Mouse (Mus musculus): Measurements from ENCODE around the gene Dlx4. TPM values are rescaled to one million over a fixed set of nuclear protein-coding genes. Genes with fewer than 3 reads are reported as not detected.

The Dlx4 gene
- 1.4 and 2.1 TPM in 2 replicates for polyA plus RNA-seq (2012; rRNA removed)

- Histone ChIP-seq H3K27me3 (ENCODE audit: control insufficient read depth, insufficient read depth, low read length) (peaks cover 12% of the 10 kb centered on the region), H3K4me3 (ENCODE audit: control insufficient read depth, low read depth, low read length) (peak within 1 kb of the TSS; percentile 57), H3K27ac (ENCODE audit: control insufficient read depth, insufficient read depth, low read depth, low read length) (no peak within 1 kb of the TSS), H3K36me3 (ENCODE audit: control insufficient read depth, insufficient read depth, low read length) (no peaks in the 10 kb centered on the region), H3K4me1 (ENCODE audit: control insufficient read depth, insufficient read depth, low read length) (peaks cover 12% of the 10 kb centered on the region)
- TF ChIP-seq CTCF (IDR thresholded peaks at IDR 0.05; ENCODE audit: control insufficient read depth, insufficient read depth, insufficient replicate concordance, low read depth, low read length) (no peak), POLR2A (IDR thresholded peaks at IDR 0.05; ENCODE audit: control insufficient read depth, low read depth, low read length) (no peak)
These were observed at the start of gene Dlx4 for GRCm38 (mm10) chr11:95145851-95146403. Gene Dlx4 (minus strand): TSS chr11:95146263.

DNA sequence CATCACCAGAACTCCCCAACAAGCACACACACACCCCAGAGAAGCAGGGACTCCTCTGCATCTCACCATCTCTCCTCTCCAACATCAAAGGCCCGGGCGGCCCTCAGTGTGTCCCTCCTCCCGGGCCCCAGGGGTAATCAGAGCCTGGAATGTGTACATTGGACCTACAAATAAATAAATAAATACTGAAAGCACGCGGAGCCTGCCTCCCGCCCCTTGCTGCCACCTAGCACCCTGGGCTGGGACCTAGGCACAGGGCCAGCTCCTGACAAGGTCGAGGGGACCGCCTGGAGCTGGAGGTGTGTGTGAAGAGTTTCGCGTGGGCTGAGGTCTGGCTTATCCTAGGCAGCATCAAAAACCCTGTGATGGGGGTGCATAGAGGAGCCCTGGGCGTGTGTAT lies 43.8 kb upstream of the Dlx4 start:
- TF ChIP-seq POLR2A (IDR thresholded peaks at IDR 0.05; ENCODE audit: control insufficient read depth, low read depth, low read length) (no peak), CTCF (IDR thresholded peaks at IDR 0.05; ENCODE audit: control insufficient read depth, insufficient read depth, insufficient replicate concordance, low read depth, low read length) (no peak)
- Histone ChIP-seq H3K27ac (ENCODE audit: control insufficient read depth, insufficient read depth, low read depth, low read length) (no peak overlapping the region), H3K4me3 (ENCODE audit: control insufficient read depth, low read depth, low read length) (no peak overlapping the region), H3K27me3 (ENCODE audit: control insufficient read depth, insufficient read depth, low read length) (no peaks in the 10 kb centered on the region), H3K4me1 (ENCODE audit: control insufficient read depth, insufficient read depth, low read length) (no peaks in the 10 kb centered on the region), H3K36me3 (ENCODE audit: control insufficient read depth, insufficient read depth, low read length) (no peaks in the 10 kb centered on the region)

- Histone ChIP-seq H3K27ac (ENCODE audit: control insufficient read depth, insufficient read depth, low read depth, low read length) (no peak overlapping the region), H3K4me3 (ENCODE audit: control insufficient read depth, low read depth, low read length) (no peak overlapping the region), H3K27me3 (ENCODE audit: control insufficient read depth, insufficient read depth, low read length) (no peaks in the 10 kb centered on the region), H3K4me1 (ENCODE audit: control insufficient read depth, insufficient read depth, low read length) (no peaks in the 10 kb centered on the region), H3K36me3 (ENCODE audit: control insufficient read depth, insufficient read depth, low read length) (no peaks in the 10 kb centered on the region)
- TF ChIP-seq POLR2A (IDR thresholded peaks at IDR 0.05; ENCODE audit: control insufficient read depth, low read depth, low read length) (no peak), CTCF (IDR thresholded peaks at IDR 0.05; ENCODE audit: control insufficient read depth, insufficient read depth, insufficient replicate concordance, low read depth, low read length) (no peak)
These were observed 40.8 kb upstream of the Dlx4 start for GRCm38 (mm10) chr11:95186826-95187225.

DNA sequence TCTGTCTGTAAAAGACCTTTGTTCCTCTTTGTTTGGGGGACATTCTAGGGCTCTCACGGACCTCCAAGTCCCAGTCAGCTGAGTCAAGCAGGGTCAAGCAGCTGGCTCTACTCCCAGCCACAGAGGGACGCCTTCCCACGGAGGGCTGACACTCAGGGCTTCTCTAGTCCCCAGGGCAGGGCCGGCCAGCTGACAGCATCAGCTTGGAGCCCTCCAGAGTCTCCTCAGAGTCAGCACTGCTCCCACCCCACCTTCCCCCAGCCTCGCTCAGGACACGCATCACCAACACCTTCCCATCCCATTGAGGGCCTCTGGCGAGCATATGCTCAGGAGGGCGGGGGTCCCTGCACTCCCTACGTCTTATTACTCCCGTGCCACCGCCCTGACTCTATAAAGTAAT lies 39.6 kb upstream of the Dlx4 start:
- H3K4me3 ChIP-seq (ENCODE audit: control insufficient read depth, low read depth, low read length), result no peak overlapping the region
- no peak overlapping the region for H3K27ac ChIP-seq (ENCODE audit: control insufficient read depth, insufficient read depth, low read depth, low read length)
- H3K4me1 ChIP-seq (ENCODE audit: control insufficient read depth, insufficient read depth, low read length), result no peaks in the 10 kb centered on the region
- H3K27me3 ChIP-seq (ENCODE audit: control insufficient read depth, insufficient read depth, low read length), result no peaks in the 10 kb centered on the region
- TF ChIP-seq CTCF (IDR thresholded peaks at IDR 0.05; ENCODE audit: control insufficient read depth, insufficient read depth, insufficient replicate concordance, low read depth, low read length), result no peak
- H3K36me3 ChIP-seq (ENCODE audit: control insufficient read depth, insufficient read depth, low read length), result no peaks in the 10 kb centered on the region

DNA sequence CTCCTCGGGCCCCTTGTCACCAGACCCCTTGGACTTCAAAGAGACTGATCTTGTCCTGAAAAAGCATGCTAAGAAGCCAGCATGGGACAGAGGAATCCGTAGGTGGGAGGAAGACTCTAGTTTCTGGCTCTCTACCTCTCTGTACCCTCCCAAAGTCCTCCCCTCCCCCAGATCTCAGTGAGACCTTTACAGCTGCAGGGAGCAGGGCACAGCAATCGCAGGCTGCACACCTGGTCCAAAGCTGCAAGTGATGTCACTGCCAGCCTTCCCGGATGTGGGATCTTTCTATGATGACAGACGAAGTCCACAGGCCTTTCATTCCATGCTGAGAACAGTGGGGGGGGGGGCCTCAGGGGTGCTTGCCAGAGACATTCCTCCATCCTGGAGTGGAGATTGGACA lies 38.5 kb upstream of the Dlx4 start:
- no peak overlapping the region for H3K4me3 ChIP-seq (ENCODE audit: control insufficient read depth, low read depth, low read length)
- H3K36me3 ChIP-seq (ENCODE audit: control insufficient read depth, insufficient read depth, low read length), result no peaks in the 10 kb centered on the region
- no peak overlapping the region for H3K27ac ChIP-seq (ENCODE audit: control insufficient read depth, insufficient read depth, low read depth, low read length)
- TF ChIP-seq CTCF (IDR thresholded peaks at IDR 0.05; ENCODE audit: control insufficient read depth, insufficient read depth, insufficient replicate concordance, low read depth, low read length) (no peak), POLR2A (IDR thresholded peaks at IDR 0.05; ENCODE audit: control insufficient read depth, low read depth, low read length) (no peak)
- no peaks in the 10 kb centered on the region for H3K27me3 ChIP-seq (ENCODE audit: control insufficient read depth, insufficient read depth, low read length)
- H3K4me1 ChIP-seq (ENCODE audit: control insufficient read depth, insufficient read depth, low read length), result no peaks in the 10 kb centered on the region

DNA sequence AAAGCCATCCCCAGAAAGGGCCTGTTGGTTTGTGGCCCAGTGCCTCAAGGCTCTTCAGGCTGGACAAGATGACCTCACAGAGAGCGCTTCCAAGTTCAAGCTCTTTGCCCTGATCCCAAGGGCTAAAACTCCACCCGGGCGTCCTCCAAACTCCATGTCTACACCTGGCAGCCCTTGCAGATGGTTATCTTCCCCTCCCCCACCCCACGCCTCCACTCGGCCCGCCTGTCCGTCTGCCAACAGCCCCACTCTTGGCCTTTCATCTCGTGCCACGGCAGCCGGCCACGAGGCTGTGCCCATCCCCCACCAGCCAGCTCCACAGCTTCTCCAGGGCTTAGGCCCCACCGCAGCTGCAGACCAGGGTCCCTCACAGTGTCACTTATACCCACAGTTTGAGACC lies 33.2 kb upstream of the Dlx4 start:
- Histone ChIP-seq H3K27me3 (ENCODE audit: control insufficient read depth, insufficient read depth, low read length) (no peaks in the 10 kb centered on the region), H3K4me1 (ENCODE audit: control insufficient read depth, insufficient read depth, low read length) (no peaks in the 10 kb centered on the region), H3K27ac (ENCODE audit: control insufficient read depth, insufficient read depth, low read depth, low read length) (no peak overlapping the region), H3K36me3 (ENCODE audit: control insufficient read depth, insufficient read depth, low read length) (no peaks in the 10 kb centered on the region), H3K4me3 (ENCODE audit: control insufficient read depth, low read depth, low read length) (no peak overlapping the region)
- TF ChIP-seq CTCF (IDR thresholded peaks at IDR 0.05; ENCODE audit: control insufficient read depth, insufficient read depth, insufficient replicate concordance, low read depth, low read length), result no peak
- TF ChIP-seq POLR2A (IDR thresholded peaks at IDR 0.05; ENCODE audit: control insufficient read depth, low read depth, low read length), result no peak

DNA sequence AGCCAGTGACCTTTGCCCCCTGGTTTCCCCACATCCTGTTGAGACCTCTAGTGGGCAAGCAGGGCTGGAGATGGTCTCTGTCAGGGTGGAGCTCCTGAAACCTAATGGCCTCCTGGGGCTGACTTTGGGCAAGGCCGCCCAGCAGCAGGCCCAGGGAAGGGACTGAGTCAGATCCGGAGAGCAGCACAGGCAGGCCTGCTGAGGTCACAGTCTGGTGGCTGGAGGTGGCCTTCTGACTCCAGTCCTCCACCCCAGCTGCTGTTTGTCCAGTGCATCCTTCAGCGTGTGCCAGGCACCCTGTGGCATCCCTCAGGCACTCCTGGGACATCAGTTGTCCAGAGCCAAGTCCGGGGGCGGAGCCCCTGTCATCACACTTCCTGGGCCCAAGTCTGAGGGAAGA lies 19.8 kb upstream of the Dlx4 start:
- H3K4me1 ChIP-seq (ENCODE audit: control insufficient read depth, insufficient read depth, low read length), result peaks cover 2% of the 10 kb centered on the region; the same call in 1 of the 2 replicates
- H3K4me3 ChIP-seq (ENCODE audit: control insufficient read depth, low read depth, low read length), result no peak overlapping the region
- H3K36me3 ChIP-seq (ENCODE audit: control insufficient read depth, insufficient read depth, low read length), result no peaks in the 10 kb centered on the region
- H3K27ac ChIP-seq (ENCODE audit: control insufficient read depth, insufficient read depth, low read depth, low read length), result no peak overlapping the region
- TF ChIP-seq CTCF (IDR thresholded peaks at IDR 0.05; ENCODE audit: control insufficient read depth, insufficient read depth, insufficient replicate concordance, low read depth, low read length), result no peak
- no peaks in the 10 kb centered on the region for H3K27me3 ChIP-seq (ENCODE audit: control insufficient read depth, insufficient read depth, low read length)

DNA sequence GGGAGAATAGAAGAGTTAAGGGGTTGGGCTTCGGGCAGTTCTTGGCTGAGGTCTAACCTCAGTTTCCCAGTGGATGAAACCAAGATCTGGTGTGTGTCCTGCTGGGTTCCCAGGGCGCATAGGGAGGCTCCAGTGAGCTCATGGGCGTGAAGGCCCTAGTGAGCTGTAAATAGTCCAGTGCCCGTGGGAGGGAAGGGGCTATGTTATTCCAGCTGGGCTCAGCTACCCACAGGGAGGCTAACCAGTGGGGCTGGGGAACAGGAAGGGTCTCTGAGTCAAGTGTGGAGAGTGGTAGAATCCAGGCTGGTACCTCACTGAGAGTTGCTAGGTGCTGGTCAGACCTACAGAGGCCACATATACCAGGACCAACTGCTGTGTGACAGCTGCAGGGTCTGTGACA lies 15.6 kb upstream of the Dlx4 start:
- no peaks in the 10 kb centered on the region for H3K36me3 ChIP-seq (ENCODE audit: control insufficient read depth, insufficient read depth, low read length)
- TF ChIP-seq CTCF (IDR thresholded peaks at IDR 0.05; ENCODE audit: control insufficient read depth, insufficient read depth, insufficient replicate concordance, low read depth, low read length) (no peak), POLR2A (IDR thresholded peaks at IDR 0.05; ENCODE audit: control insufficient read depth, low read depth, low read length) (no peak)
- no peak overlapping the region for H3K4me3 ChIP-seq (ENCODE audit: control insufficient read depth, low read depth, low read length)
- H3K27ac ChIP-seq (ENCODE audit: control insufficient read depth, insufficient read depth, low read depth, low read length), result no peak overlapping the region
- H3K4me1 ChIP-seq (ENCODE audit: control insufficient read depth, insufficient read depth, low read length), result peaks cover 2% of the 10 kb centered on the region; the same call in 1 of the 2 replicates
- H3K27me3 ChIP-seq (ENCODE audit: control insufficient read depth, insufficient read depth, low read length), result no peaks in the 10 kb centered on the region

Measured in testis, adult 2 months (tissue).